Mouse (Mus musculus): ENCODE data around the gene Tmem256.
"Not testable (repeated sequence)": the region's sequence is repeated elsewhere in the genome, so short reads cannot be mapped to it uniquely, and the experiment has no call there.

The Tmem256 gene

GRCm38 (mm10) chr11:69854680-69855079, 16.4 kb downstream of the Tmem256 start:
- in situ Hi-C loops (cut with MboI), result no loop called here

GRCm38 (mm10) chr11:69855347-69855746, 17.0 kb downstream of the Tmem256 start:
- in situ Hi-C loops (cut with MboI), result no loop called here

GRCm38 (mm10) chr11:69858113-69858998, 20.0 kb downstream of the Tmem256 start, which contains the start of gene Tnk1:
Tnk1 (minus strand) TSS chr11:69858730.
- in situ Hi-C loops (cut with MboI), result no loop called here

DNA sequence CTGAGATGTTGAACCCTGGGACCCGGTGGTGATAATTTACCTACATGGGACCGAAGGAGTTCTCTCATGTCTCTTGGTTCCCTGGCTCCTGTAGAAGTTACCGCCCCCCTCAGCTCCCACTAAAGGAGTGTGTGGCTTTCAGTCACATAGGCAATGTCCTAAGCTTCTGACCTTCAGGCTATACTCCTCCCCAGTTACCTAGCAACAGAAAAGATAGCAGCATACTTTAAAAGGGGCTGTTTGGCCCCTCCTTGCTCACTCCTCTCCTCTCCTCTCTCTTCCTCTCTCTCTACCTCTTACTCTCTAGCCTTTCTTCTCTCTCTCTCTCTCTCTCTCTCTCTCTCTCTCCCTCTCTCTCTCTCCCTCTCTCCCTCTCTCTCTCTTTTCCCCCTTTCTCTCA, 25.4 kb downstream of the Tmem256 start:
- in situ Hi-C loops (cut with MboI), result not testable (repeated sequence)

- in situ Hi-C loops (cut with MboI), result no loop called here
These were observed 26.0 kb downstream of the Tmem256 start for GRCm38 (mm10) chr11:69864138-69864860.

GRCm38 (mm10) chr11:69865561-69865960, 27.2 kb downstream of the Tmem256 start:
- in situ Hi-C loops (cut with MboI), result no loop called here

DNA sequence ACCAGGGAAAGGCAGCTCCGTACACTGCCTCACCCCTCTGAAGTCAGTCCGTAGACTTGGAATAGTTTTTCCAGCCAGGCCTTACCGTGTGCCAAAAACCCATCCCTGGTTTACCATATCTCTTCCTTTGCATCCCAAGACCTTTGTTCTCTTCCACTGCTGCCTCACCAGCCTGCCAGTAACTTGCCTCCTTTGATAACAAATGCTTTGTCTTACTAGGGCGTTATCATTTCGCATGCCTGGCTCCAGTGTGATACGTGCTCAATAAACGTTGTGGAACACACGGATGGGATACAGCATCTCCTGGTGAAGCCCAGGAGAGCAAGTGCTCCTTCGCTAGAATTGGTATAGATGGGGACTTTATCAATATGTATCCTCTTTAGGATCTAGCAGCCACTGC, 29.0 kb downstream of the Tmem256 start:
- in situ Hi-C loops (cut with MboI), result no loop called here

DNA sequence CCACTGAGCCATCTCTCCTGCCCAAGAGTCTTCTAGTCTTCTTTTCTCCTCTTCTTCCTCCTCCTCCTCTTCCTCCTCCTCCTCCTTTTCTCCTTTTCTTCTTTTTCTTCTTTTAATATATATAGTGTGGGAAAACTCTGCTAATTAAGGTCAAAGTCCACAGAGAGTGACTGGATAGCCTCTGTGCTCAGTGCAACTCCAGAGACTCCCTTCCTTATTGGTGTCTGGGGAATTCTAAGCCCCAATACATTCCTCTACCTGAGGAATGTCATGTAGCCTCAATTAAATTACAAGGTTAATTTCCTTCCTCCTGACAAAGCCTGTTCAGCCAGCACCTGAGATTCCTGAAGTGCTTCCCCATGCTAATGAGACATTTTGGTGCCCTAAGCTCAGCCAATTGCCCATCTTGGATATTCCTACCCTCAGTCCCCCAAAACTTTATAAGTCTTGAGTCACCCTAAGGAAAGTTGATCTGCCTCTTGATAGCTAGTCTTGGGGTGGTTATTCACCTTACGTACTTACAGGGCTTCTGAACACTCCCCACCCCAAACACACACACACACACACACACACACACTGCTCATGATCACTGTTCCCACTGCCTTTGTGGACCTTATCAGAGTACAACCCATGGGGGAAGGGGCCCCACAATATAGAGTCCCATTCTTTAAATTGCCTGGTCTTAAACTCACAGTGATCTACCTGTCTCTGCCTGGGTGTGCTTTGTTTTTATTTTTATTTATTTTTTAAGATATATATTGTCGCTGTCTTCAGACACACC, 32.2 kb downstream of the Tmem256 start:
- in situ Hi-C loops (cut with MboI), result no loop called here

DNA sequence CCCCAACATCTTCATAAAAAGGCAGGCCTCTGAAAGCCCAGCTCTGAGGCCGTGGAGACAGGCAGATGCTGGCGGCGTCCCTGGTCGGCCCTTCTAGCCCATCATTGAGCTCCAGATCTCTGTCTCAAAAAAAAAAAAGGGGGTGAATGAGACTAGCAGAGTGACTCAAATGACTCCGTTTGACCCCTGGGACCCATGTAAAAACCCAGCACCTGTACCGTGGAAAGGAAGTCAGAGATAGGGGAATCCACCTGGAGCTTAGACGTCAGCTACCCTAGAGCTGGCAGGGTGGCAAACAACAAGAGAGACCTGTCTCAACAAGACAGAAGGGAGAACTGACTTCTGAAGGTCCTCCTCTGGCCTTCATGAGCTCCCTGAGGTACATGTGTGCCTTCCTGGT, 33.5 kb downstream of the Tmem256 start:
- in situ Hi-C loops (cut with MboI), result no loop called here

DNA sequence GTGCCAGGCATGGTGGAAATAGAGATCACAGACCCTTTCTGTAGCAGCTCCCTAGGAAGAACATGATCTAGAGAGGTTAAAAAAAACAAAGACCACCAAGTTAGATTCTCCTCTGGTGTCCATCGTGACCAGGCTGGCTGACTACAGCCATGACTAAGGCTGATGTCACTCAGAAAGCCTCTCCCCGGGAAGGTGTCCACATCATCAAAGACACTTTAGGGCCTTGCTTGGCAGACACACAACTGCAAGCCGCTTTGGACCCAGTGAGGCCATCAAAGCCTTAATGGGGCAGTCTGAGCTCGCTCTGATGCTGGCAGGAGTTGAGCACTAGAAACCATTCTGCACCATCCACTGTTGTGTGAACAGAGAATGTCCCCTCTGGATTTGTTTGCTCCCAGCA, 34.1 kb downstream of the Tmem256 start:
- in situ Hi-C loops (cut with MboI), result no loop called here

DNA sequence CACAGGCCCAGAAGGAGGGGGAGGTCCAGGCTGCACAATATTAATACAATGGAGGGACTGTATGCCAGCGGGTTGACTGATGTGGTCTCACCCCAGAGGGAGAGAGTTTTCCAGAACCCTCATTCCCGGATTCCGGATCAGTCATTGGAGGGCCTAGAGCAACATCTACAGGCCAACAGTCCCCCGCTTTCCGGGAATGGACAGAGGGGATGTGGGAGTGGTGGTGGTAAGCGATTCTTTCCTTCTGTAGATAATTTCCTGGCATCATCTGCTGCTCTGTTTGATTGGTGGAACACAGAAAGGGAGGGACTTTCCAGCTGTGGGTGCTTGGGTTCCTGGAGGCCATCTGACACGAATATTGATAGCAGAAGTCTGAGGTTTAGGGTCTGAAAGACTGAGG, 37.9 kb downstream of the Tmem256 start:
- in situ Hi-C loops (cut with MboI), result loop anchor here (5.0 kb wide), 1 partner anchor 119 kb away; the partner anchor contains the start of gene Polr2a

DNA sequence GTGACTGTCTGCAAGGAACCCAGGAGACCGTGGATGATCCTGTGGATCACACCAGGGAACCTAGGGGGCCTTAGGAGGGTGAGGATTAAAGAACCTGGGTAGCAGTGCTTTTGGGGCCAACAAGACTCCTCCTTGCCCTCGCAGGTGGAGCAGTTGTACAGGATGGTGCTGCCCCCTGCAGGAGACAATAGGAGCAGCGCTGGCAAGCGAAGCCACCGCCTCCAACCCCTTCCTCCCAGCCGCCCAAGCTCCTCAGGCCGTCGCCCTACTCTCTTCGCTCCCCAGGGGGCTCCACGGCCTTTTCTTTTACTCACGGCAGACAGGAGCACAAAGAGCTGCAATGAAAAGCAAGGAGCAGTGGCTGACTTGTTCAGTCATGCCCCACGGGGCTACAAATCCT, 38.6 kb downstream of the Tmem256 start:
- in situ Hi-C loops (cut with MboI), result loop anchor here (5.0 kb wide), 1 partner anchor 120 kb away; the partner anchor contains the start of gene Polr2a

GRCm38 (mm10) chr11:69877878-69878277, 39.6 kb downstream of the Tmem256 start, which contains the start of gene Tmem95:
Tmem95 (minus strand) TSS chr11:69878018.
- in situ Hi-C loops (cut with MboI), result loop anchor here (5.0 kb wide), 1 partner anchor 121 kb away; the partner anchor contains the start of gene Polr2a

- in situ Hi-C loops (cut with MboI), result loop anchor here (5.0 kb wide), 1 partner anchor 121 kb away; the partner anchor contains the start of gene Polr2a
These were observed 40.1 kb downstream of the Tmem256 start for GRCm38 (mm10) chr11:69878399-69878798.

- in situ Hi-C loops (cut with MboI), result loop anchor here (5.0 kb wide), 1 partner anchor 122 kb away; the partner anchor contains the start of gene Polr2a
These were observed 40.6 kb downstream of the Tmem256 start for GRCm38 (mm10) chr11:69878952-69879351.

GRCm38 (mm10) chr11:69879711-69880110, 41.4 kb downstream of the Tmem256 start:
- in situ Hi-C loops (cut with MboI), result loop anchor here (5.0 kb wide), 1 partner anchor 122 kb away; the partner anchor contains the start of gene Polr2a

- in situ Hi-C loops (cut with MboI), result no loop called here
These were observed 42.2 kb downstream of the Tmem256 start for GRCm38 (mm10) chr11:69880506-69880852.

DNA sequence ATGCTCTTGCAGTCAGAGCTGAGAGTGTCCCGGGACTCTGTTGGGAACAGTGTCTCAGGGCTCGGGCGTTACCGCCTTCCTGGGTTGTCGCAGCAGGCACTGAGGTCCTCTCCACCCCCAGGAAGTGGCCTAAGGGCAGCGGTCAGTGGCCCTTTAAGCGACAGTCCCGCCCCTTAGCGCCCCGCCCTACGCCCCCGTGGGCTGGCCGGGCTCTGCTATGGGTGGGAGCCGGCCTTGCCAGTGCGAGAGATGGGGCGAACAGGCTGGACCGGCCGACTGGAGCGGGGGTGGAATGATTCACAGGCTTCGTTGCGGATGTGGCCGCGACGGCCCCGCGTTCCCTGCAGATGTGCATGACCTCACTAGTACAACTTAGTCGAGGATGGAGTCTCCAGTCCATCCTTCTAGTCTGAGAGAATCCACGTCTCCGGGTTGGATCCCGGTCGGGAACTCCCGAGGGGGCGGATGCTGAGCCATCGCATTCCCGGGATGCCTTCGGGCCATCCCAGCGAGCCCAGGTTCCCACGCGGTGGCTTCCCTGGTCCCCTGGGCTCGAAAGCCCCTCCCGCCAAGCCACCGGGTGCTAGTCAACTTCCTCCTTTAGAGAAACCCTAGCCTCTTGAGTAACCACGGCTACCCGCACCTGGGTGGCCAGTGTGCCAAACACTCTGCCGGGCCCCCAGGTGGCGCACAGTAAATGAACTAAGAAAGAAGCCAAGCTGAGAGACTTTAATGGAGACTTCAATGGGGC, 42.7 kb downstream of the Tmem256 start, which contains the start of gene Kctd11:
Gene Kctd11 (minus strand): TSS at position 554 of the 751 bp plus-strand sequence.
- in situ Hi-C loops (cut with MboI), result no loop called here

GRCm38 (mm10) chr11:69881787-69882670, 43.7 kb downstream of the Tmem256 start:
- in situ Hi-C loops (cut with MboI), result no loop called here

GRCm38 (mm10) chr11:69883066-69883465, 44.8 kb downstream of the Tmem256 start:
- in situ Hi-C loops (cut with MboI), result no loop called here
